Mouse (Mus musculus) brain, embryonic 14.5 days (tissue): ENCODE data around the gene Mast4.

Experiments
- CTCF ChIP-seq: fragments of 200-500 bp; IDR thresholded peaks from 2 replicates; pipeline ENCODE4 v1.5.1; 2012; ENCODE audit warnings: inconsistent platforms, mild to moderate bottlenecking, moderate library complexity, borderline replicate concordance; ENCODE audit not compliant: insufficient read depth, insufficient read length; ENCODE audit errors: extremely low read depth
- POLR2A ChIP-seq: fragments of 200-500 bp; IDR thresholded peaks from 2 replicates; pipeline ENCODE4 v1.6.1; 2012; ENCODE audit warnings: mild to moderate bottlenecking, inconsistent platforms, borderline replicate concordance; ENCODE audit not compliant: poor library complexity, insufficient read depth, insufficient read length, severe bottlenecking; ENCODE audit errors: extremely low read depth

DNA sequence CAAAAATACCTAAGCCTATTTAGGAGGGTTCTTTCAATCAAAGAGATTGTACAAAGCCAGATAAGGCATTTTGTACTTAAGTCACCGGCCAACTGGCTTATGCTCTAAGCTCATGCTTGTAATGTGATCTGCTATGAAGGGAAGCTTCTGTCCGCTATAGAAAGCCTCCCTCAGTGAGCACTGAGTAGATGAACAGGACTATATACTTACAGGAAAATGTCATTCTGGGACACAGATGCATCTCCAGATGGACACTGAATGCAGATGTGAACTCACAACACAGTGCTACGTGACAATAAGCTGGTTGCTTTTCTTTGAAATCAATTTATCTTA is 459.2 kb downstream of the Mast4 start:
- TF ChIP-seq POLR2A (no peak), CTCF (no peak)
